Mouse (Mus musculus): ENCODE data around the gene Gigyf1.

DNA sequence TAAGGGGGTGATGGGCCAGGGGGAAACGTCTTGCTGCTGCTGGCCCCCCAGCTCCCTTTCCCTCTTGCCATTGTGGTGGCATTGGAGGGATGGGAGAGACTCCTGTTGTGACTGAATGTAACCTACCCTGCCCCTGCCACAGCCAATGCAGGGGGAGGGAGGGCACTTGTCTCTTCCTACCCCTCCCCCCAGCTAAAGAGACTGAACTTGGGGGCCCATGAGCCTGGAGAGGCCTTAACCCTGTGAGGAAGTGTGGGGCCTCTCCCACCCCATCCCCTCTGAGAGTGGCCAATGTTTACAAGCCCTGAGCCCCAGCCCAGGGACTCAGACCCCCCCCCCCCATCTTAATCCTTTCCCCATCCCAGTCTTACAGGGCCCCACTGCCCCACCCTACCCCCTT, 9.1 kb downstream of the Gigyf1 start:
- TF ChIP-seq CTCF (IDR thresholded peaks at IDR 0.05; ENCODE audit: low read depth, low read length) (no peak), POLR2A (IDR thresholded peaks at IDR 0.05; ENCODE audit: insufficient read depth, low read length) (no peak)
